Mouse (Mus musculus) cerebellum, adult 11-12 months (tissue): ENCODE measurements around the gene Gpr107.

Experiments used
- DNase-seq: peaks from one replicate; pipeline ENCODE4 v3.0.0; 2022

Gpr107 gene

GRCm38 (mm10) chr2:31151892-31152812 is at the start of gene Gpr107:
Gene Gpr107, plus strand, starts transcription at chr2:31152316.
- peak; percentile 77 for DNase-seq

- no peak for DNase-seq
Measured at GRCm38 (mm10) chr2:31103321-31103720, 48.8 kb upstream of the Gpr107 start.

- DNase-seq: no peak
Measured at GRCm38 (mm10) chr2:31105279-31105678, 46.8 kb upstream of the Gpr107 start.

- no peak for DNase-seq
Measured at GRCm38 (mm10) chr2:31106004-31106403, 46.1 kb upstream of the Gpr107 start.

- peak; percentile 98 for DNase-seq
Measured at GRCm38 (mm10) chr2:31106621-31107320, 45.3 kb upstream of the Gpr107 start.

GRCm38 (mm10) chr2:31108186-31108585 is 43.9 kb upstream of the Gpr107 start:
- DNase-seq: no peak

- no peak for DNase-seq
Measured at GRCm38 (mm10) chr2:31109960-31110548, 42.1 kb upstream of the Gpr107 start.

- no peak for DNase-seq
Measured at GRCm38 (mm10) chr2:31111685-31112084, 40.4 kb upstream of the Gpr107 start.

GRCm38 (mm10) chr2:31114205-31114604 is 37.9 kb upstream of the Gpr107 start:
- DNase-seq: no peak

- DNase-seq: no peak
Measured at GRCm38 (mm10) chr2:31115091-31115942, 36.8 kb upstream of the Gpr107 start.

- DNase-seq: no peak
Measured at GRCm38 (mm10) chr2:31115943-31116731, 36.0 kb upstream of the Gpr107 start.

- DNase-seq: no peak
Measured at GRCm38 (mm10) chr2:31118211-31118610, 33.9 kb upstream of the Gpr107 start.

GRCm38 (mm10) chr2:31118639-31119380 is 33.3 kb upstream of the Gpr107 start:
- no peak for DNase-seq

- DNase-seq: peak; percentile 83
Measured at GRCm38 (mm10) chr2:31119795-31120194, 32.3 kb upstream of the Gpr107 start.

GRCm38 (mm10) chr2:31121131-31121693 is 30.9 kb upstream of the Gpr107 start:
- DNase-seq: no peak

GRCm38 (mm10) chr2:31122806-31123205 is 29.3 kb upstream of the Gpr107 start:
- no peak for DNase-seq

- DNase-seq: no peak
Measured at GRCm38 (mm10) chr2:31123493-31123892, 28.6 kb upstream of the Gpr107 start.

- DNase-seq: no peak
Measured at GRCm38 (mm10) chr2:31124694-31125093, 27.4 kb upstream of the Gpr107 start.

- no peak for DNase-seq
Measured at GRCm38 (mm10) chr2:31125156-31125555, 27.0 kb upstream of the Gpr107 start.

GRCm38 (mm10) chr2:31126048-31126447 is 26.1 kb upstream of the Gpr107 start:
- peak; percentile 43 for DNase-seq

- peak; percentile 44 for DNase-seq
Measured at GRCm38 (mm10) chr2:31127219-31127618, 24.9 kb upstream of the Gpr107 start.
